Mouse (Mus musculus) Patski (cell line): Measurements from ENCODE around the gene Abca15. TPM values are rescaled to one million over a fixed set of nuclear protein-coding genes. Genes with fewer than 3 reads are reported as not detected.
"Not testable (repeated sequence)": the region's sequence is repeated elsewhere in the genome, so short reads cannot be mapped to it uniquely, and the experiment has no call there.

Source experiments
- ATAC-seq: fragments of 100-300 bp; one replicate; pipeline ENCODE4 v1.8.0; 2021
- CTCF ChIA-PET: fragments of 350-600 bp; sonication (Branson Sonifier 250); formaldehyde crosslinking; loops from one replicate; lab custom pipeline; 2022; ENCODE audit warnings: inconsistent platforms; lab: Charles Lee
- POLR2A ChIA-PET: fragments of 350-600 bp; sonication (Branson Sonifier 250); formaldehyde crosslinking; loops from one replicate; lab custom pipeline; 2022; ENCODE audit warnings: antibody characterized with exemption, inconsistent platforms; lab: Charles Lee
- DNase-seq: peaks from one replicate; pipeline ENCODE4 v3.0.0-alpha.2; 2011; ENCODE audit warnings: low read depth, low spot score
- H3K27me3 ChIP-seq: fragments of 371-371 bp; one replicate; pipeline ENCODE4 v1.5.1; 2021
- CTCF ChIP-seq: fragments of 100-300 bp; IDR thresholded peaks from one replicate; pipeline ENCODE4 v1.5.1; 2021
- in situ Hi-C: fragments of 300-500 bp; cut with MboI; formaldehyde crosslinking; loops from 3 replicates; pipeline ENCODE4 v1.11.1; 2018; ENCODE audit warnings: low pct_unique_long_range_greater_than_20kb, mixed read lengths
- polyA plus RNA-seq: library from polyadenylated mRNA; unstranded; gene quantifications from one replicate; pipeline ENCODE4 v1.2.3, GENCODE M21; 2021

The Abca15 gene
- not detected for polyA plus RNA-seq

DNA sequence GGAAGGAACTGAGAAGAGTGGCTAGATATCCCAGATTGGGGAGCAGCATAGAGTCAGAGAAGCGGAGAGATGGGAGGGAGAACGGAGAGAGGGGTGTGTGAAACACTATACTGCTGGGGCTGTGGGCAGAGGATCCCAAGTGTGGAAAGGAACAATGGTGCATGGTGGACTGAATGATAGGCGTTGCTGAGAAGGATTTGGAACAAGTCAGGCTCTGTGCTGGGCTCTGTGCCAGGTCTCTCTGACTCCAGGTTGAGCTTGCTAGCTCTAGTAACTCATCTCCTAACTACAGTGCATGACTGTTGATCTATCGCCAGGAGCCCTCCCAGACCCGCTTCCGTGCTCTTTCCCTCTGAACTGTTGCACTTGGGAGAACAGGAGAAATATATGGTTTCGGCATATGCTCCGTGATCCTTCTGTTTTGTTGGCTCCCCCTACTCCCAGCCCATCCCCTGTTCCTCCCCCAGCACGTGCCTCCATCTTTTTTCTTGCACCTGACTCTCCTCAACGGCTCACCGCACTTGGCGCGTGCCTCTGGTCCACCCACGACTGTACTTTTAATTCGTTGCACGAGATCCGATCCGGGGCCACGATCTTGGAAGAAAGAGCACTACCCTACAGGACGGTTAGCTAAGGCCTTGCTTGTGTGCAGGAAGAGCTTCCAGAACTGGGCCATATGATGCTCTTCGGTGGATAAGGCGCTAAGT is at the start of gene Abca15:
Gene Abca15, plus strand, starts transcription at position 584 of the 707 bp plus-strand sequence.
- no peak for ATAC-seq
- POLR2A ChIA-PET = no interaction called here
- TF ChIP-seq CTCF = no peak
- in situ Hi-C loops = no loop called here
- peaks cover 3% of the 10 kb centered on the region for H3K27me3 ChIP-seq
- CTCF ChIA-PET = no interaction called here
- no peak for DNase-seq

- POLR2A ChIA-PET = no interaction called here
- in situ Hi-C loops = no loop called here
- no peak for ATAC-seq
- no peak for TF ChIP-seq CTCF
- no peaks in the 10 kb centered on the region for H3K27me3 ChIP-seq
- no peak for DNase-seq
- CTCF ChIA-PET = no interaction called here
Observed at GRCm38 (mm10) chr7:120285286-120285685, 43.2 kb upstream of the Abca15 start.

- no peak for TF ChIP-seq CTCF
- no peak for DNase-seq
- ChIA-PET CTCF (no interaction called here), POLR2A (no interaction called here)
- no peaks in the 10 kb centered on the region for H3K27me3 ChIP-seq
- no peak for ATAC-seq
- in situ Hi-C loops = no loop called here
Observed at GRCm38 (mm10) chr7:120316086-120316485, 12.4 kb upstream of the Abca15 start.

DNA sequence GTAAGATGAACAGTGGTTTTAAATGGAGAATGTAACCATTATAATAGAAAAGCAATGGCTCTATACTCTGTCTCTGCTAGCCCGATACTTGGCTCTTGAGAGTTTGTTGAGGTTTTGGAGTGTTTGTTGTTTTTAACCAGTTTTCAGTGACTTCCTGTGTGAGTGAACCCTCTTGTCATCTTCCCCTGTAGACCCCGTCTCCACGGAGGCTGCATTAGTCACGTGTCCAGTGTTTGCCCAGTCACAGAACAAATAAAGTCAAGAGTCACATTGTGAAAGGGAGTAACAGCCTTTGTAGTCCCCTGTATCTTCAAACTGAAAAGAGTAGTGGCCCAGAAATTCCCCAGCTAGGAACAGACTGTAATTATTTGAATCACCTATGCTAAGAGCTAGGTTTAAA is 5.5 kb upstream of the Abca15 start:
- no peak for DNase-seq
- in situ Hi-C loops = no loop called here
- TF ChIP-seq CTCF = no peak
- ChIA-PET CTCF (no interaction called here), POLR2A (interaction anchor here (0.5 to 0.6 kb wide), 2 partner anchors 20 to 423 kb away, joined by 4 read pairs; no protein-coding TSS in a partner anchor)
- no peaks in the 10 kb centered on the region for H3K27me3 ChIP-seq
- no peak for ATAC-seq

GRCm38 (mm10) chr7:120325911-120326310 is 2.6 kb upstream of the Abca15 start:
- DNase-seq, CTCF ChIA-PET, H3K27me3 ChIP-seq, POLR2A ChIA-PET, in situ Hi-C loops, ATAC-seq: not testable (repeated sequence)

GRCm38 (mm10) chr7:120327220-120328073 is 1.0 kb upstream of the Abca15 start:
- H3K27me3 ChIP-seq = peaks cover 3% of the 10 kb centered on the region
- CTCF ChIA-PET = no interaction called here
- ATAC-seq (no peak), DNase-seq (no peak)
- POLR2A ChIA-PET = no interaction called here
- TF ChIP-seq CTCF = peak; percentile 28
- in situ Hi-C loops = no loop called here

DNA sequence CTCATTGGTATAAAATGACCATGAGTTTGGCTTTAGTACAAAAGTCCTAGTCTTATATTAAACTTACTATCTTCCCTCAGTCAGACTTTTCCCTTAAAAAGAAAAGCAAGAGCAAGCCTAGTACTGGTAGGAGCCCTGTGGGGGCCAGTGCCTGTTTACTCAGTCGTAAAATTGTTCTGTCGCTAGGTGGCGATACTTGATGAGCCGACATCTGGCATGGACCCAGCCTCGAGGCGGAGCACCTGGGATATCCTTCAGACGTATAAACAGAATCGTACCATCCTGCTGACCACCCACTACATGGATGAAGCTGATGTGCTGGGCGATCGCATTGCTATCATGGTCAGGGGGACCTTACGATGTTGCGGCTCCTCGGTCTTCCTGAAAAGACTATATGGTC is 32.7 kb downstream of the Abca15 start:
- DNase-seq (no peak), ATAC-seq (no peak)
- TF ChIP-seq CTCF = peak; percentile 31
- POLR2A ChIA-PET = no interaction called here
- no peaks in the 10 kb centered on the region for H3K27me3 ChIP-seq
- CTCF ChIA-PET = no interaction called here
- in situ Hi-C loops = no loop called here

DNA sequence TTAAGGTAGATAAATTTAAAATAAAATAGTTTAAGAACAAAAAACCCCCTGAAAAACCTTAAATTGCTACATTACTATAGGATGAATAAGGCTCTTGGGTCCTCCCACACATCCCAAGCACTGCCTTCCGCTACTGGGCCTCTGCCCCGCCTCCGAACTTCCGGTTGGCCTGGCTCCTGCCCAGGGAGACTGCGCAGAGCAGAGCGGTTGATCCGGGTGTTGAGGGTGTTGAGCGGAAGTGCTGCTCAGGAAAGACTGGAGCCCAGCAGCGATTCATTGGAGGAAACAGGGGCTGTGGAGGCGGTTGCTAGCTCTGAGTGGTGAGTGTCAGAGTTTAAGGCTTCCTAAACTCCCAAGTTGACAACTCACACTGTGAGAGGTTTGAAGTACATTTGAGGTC is 81.0 kb downstream of the Abca15 start, which contains the start of gene Abca16:
Gene Abca16, plus strand, starts transcription at position 201 of the 400 bp plus-strand sequence.
- DNase-seq (no peak), ATAC-seq (no peak)
- peaks cover 14% of the 10 kb centered on the region for H3K27me3 ChIP-seq
- ChIA-PET CTCF (no interaction called here), POLR2A (no interaction called here)
- no peak for TF ChIP-seq CTCF
- in situ Hi-C loops = no loop called here

DNA sequence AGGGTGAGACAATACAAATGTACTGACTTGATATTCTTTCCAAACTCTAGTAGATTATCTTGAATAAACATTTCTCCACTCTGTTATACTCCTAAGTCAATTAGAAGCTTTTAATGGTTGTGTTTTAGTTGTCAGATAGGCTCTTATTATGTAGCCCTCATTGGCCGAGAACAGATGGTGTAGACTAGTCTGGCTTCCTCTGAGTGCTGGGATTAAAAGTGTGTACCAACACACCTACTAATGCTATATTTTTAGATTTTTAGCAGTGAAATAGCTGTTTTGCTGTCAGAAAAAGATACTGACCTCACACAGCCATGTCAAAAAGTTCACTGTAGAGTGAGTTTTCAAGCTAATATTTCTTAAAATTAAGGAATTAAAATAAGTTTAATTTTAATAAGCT is 83.9 kb downstream of the Abca15 start:
- CTCF ChIA-PET = no interaction called here
- in situ Hi-C loops = no loop called here
- ATAC-seq = no peak
- no peak for TF ChIP-seq CTCF
- DNase-seq = no peak
- peaks cover 9% of the 10 kb centered on the region for H3K27me3 ChIP-seq
- POLR2A ChIA-PET = no interaction called here

DNA sequence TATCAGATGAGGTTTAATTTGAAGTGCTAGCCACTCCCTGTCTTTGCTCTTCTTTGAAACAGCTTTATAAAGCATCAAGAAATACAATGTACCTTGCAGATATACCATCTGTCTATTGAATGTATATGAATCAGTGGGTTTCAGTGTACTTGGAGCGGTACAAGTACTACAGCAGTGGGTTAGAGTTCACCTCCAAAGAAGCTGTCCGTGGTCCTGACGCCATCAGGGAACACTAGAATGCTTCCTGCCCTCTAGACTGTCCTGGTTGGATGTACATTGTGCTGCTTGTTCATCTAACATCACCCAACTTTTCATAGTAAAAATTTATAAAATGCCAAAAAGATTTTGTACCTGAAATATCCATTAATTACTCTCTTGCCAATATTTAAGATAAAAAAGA is 98.2 kb downstream of the Abca15 start:
- in situ Hi-C loops = no loop called here
- no peak for DNase-seq
- peaks cover 3% of the 10 kb centered on the region for H3K27me3 ChIP-seq
- TF ChIP-seq CTCF = no peak
- ChIA-PET CTCF (no interaction called here), POLR2A (no interaction called here)
- ATAC-seq = no peak

DNA sequence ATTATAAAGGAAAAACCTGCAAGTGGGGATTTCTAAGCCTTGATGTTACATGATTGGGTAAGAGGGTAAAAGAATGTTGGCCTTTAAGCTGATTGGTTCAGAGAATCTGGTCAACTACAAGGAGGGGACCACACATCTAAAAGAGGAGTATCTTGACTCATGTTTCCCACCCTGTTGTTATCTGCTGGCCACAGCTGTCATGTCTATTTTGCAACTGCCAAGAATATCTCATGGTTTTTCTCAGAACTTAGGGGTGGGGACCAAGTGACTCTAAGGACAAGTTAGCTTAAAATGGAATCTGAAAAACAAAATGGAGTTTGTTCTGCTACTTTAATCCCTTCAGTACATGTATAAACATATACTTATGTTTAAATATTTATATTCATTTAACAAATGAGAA is 103.0 kb downstream of the Abca15 start:
- ChIA-PET CTCF (no interaction called here), POLR2A (no interaction called here)
- H3K27me3 ChIP-seq = peaks cover 3% of the 10 kb centered on the region
- DNase-seq = no peak
- in situ Hi-C loops = no loop called here
- ATAC-seq = no peak
- no peak for TF ChIP-seq CTCF

Other genes starting within 250 kb of the Abca15 start
- not detected for gene Dnah3, start 233.4 kb upstream of the Abca15 start, polyA plus RNA-seq
- 14.3 TPM for gene Tmem159, start 226.3 kb upstream of the Abca15 start, polyA plus RNA-seq
- not detected for gene Zp2, start 183.4 kb upstream of the Abca15 start, polyA plus RNA-seq
- not detected for gene Anks4b, start 154.8 kb upstream of the Abca15 start, polyA plus RNA-seq
- not detected for gene Crym, start 126.6 kb upstream of the Abca15 start, polyA plus RNA-seq
- gene Abca14, start 124.7 kb upstream of the Abca15 start, polyA plus RNA-seq = not detected
- not detected for gene Abca16, start 81.0 kb downstream of the Abca15 start, polyA plus RNA-seq